Mouse (Mus musculus) c-Kit-positive CD71-positive TER-119-negative erythroid progenitor cells, embryonic 14.5 days (primary cell): ENCODE data around the gene Rtn1.

Source experiments
- DNase-seq: peaks from one replicate; pipeline ENCODE4 v3.0.0-alpha.2; 2013; ENCODE audit warnings: low read depth

Gene Rtn1

GRCm38 (mm10) chr12:72373916-72374615 is 34.8 kb downstream of the Rtn1 start:
- no peak for DNase-seq

GRCm38 (mm10) chr12:72370081-72370480 is 38.8 kb downstream of the Rtn1 start:
- no peak for DNase-seq

GRCm38 (mm10) chr12:72366763-72367162 is 42.1 kb downstream of the Rtn1 start:
- DNase-seq: no peak

- DNase-seq: no peak
Observed at GRCm38 (mm10) chr12:72366104-72366437, 42.8 kb downstream of the Rtn1 start.

GRCm38 (mm10) chr12:72365231-72366103 is 43.4 kb downstream of the Rtn1 start:
- DNase-seq: no peak

GRCm38 (mm10) chr12:72364543-72364942 is 44.3 kb downstream of the Rtn1 start:
- DNase-seq: no peak

GRCm38 (mm10) chr12:72361701-72362354 is 47.0 kb downstream of the Rtn1 start:
- no peak for DNase-seq

GRCm38 (mm10) chr12:72360926-72361615 is 47.8 kb downstream of the Rtn1 start:
- no peak for DNase-seq

GRCm38 (mm10) chr12:72359903-72360302 is 49.0 kb downstream of the Rtn1 start:
- no peak for DNase-seq

- DNase-seq: no peak
Observed at GRCm38 (mm10) chr12:72357667-72358420, 51.0 kb downstream of the Rtn1 start.

- no peak for DNase-seq
Observed at GRCm38 (mm10) chr12:72354241-72354640, 54.6 kb downstream of the Rtn1 start.

- no peak for DNase-seq
Observed at GRCm38 (mm10) chr12:72353506-72353905, 55.3 kb downstream of the Rtn1 start.

GRCm38 (mm10) chr12:72348508-72348907 is 60.3 kb downstream of the Rtn1 start:
- DNase-seq: no peak

- DNase-seq: no peak
Observed at GRCm38 (mm10) chr12:72347184-72347583, 61.7 kb downstream of the Rtn1 start.

- no peak for DNase-seq
Observed at GRCm38 (mm10) chr12:72343639-72344038, 65.2 kb downstream of the Rtn1 start.

GRCm38 (mm10) chr12:72336009-72336408 is 72.8 kb downstream of the Rtn1 start:
- no peak for DNase-seq

GRCm38 (mm10) chr12:72332488-72333013 is 76.3 kb downstream of the Rtn1 start:
- no peak for DNase-seq

GRCm38 (mm10) chr12:72331912-72332487 is 76.9 kb downstream of the Rtn1 start:
- DNase-seq: no peak

- no peak for DNase-seq
Observed at GRCm38 (mm10) chr12:72326087-72326486, 82.8 kb downstream of the Rtn1 start.

- no peak for DNase-seq
Observed at GRCm38 (mm10) chr12:72325025-72325424, 83.8 kb downstream of the Rtn1 start.
